Mouse (Mus musculus) ES-E14 (cell line): Measurements from ENCODE around the gene Gpr108. TPM values are rescaled to one million over a fixed set of nuclear protein-coding genes. Genes with fewer than 3 reads are reported as not detected.

ENCODE experiments used
- DNase-seq: peaks from one replicate; pipeline ENCODE4 v3.0.0-alpha.2; 2013; ENCODE audit warnings: low read depth, low spot score
- H3K27ac ChIP-seq: 2 replicates; pipeline ENCODE4 v1.5.1; 2012; ENCODE audit warnings: low read depth, mild to moderate bottlenecking, low read length, moderate library complexity, mixed read lengths; ENCODE audit not compliant: poor library complexity, insufficient read depth, severe bottlenecking
- H3K36me3 ChIP-seq: 2 replicates; pipeline ENCODE4 v1.6.1; 2012; ENCODE audit warnings: mild to moderate bottlenecking, low read length, moderate library complexity, mixed read lengths; ENCODE audit not compliant: control insufficient read depth, poor library complexity, insufficient read depth, severe bottlenecking
- H3K4me1 ChIP-seq, 2 experiments: fragments of 150-350 bp in 1 of 2; sonication (generic) in 1 of 2; 2 replicates each; pipeline ENCODE4 v1.6.1; 2012; ENCODE audit warnings: low read length in 2 of 2, mild to moderate bottlenecking in 1 of 2, mixed read lengths in 1 of 2; ENCODE audit not compliant: control insufficient read depth in 2 of 2, insufficient read depth in 2 of 2, poor library complexity in 1 of 2
- H3K4me3 ChIP-seq, 2 experiments: fragments of 150-350 bp in 1 of 2; sonication (generic) in 1 of 2; 2 replicates each; pipeline ENCODE4 v1.5.1; 2012; ENCODE audit warnings: low read length in 2 of 2, low read depth in 1 of 2, mild to moderate bottlenecking in 1 of 2, mixed read lengths in 1 of 2; ENCODE audit not compliant: insufficient read depth in 1 of 2, poor library complexity in 1 of 2, severe bottlenecking in 1 of 2
- H3K9ac ChIP-seq: 2 replicates; pipeline ENCODE4 v1.6.1; 2012; ENCODE audit warnings: low read depth, mild to moderate bottlenecking, low read length, mixed read lengths; ENCODE audit not compliant: poor library complexity, insufficient read depth, severe bottlenecking
- H3K9me3 ChIP-seq: fragments of 150-350 bp; sonication (generic); 2 replicates; pipeline ENCODE4 v1.6.1; 2012; ENCODE audit warnings: low read depth, mild to moderate bottlenecking, low read length; ENCODE audit not compliant: control insufficient read depth, insufficient read depth
- CHD2 ChIP-seq: IDR thresholded peaks from 2 replicates; pipeline ENCODE4 v1.6.1; 2014; ENCODE audit warnings: mild to moderate bottlenecking, low read depth, low read length, inconsistent platforms
- HCFC1 ChIP-seq: IDR thresholded peaks from 2 replicates; pipeline ENCODE4 v1.6.1; 2012; ENCODE audit warnings: low read length, inconsistent platforms, borderline replicate concordance; ENCODE audit not compliant: insufficient read depth
- MAFK ChIP-seq: IDR thresholded peaks from 2 replicates; pipeline ENCODE4 v1.6.1; 2014; ENCODE audit warnings: mild to moderate bottlenecking, low read depth, low read length, inconsistent platforms; ENCODE audit not compliant: insufficient read depth
- ZC3H11A ChIP-seq: IDR thresholded peaks from 2 replicates; pipeline ENCODE4 v1.6.1; 2012; ENCODE audit warnings: low read depth, mild to moderate bottlenecking, inconsistent platforms, low read length, borderline replicate concordance
- ZNF384 ChIP-seq: IDR thresholded peaks from 2 replicates; pipeline ENCODE4 v1.6.1; 2012; ENCODE audit warnings: low read depth, low read length, inconsistent platforms
- in situ Hi-C, 2 experiments: fragments of 600-800 bp; cut with MboI; formaldehyde crosslinking; loops; one replicate each; pipeline ENCODE4 v1.15.1; 2025; ENCODE audit warnings: low sequenced_read_pairs in 2 of 2, inconsistent platforms in 1 of 2; ENCODE audit not compliant: unreplicated experiment in 2 of 2
- total RNA-seq: library from RNA; depleted of rRNA; stranded (reverse); fragments of 300-350 nt; gene quantifications from 2 replicates; pipeline ENCODE4 v1.2.3, GENCODE M21; 2012

Gpr108 gene
- total RNA-seq, 1 experiment = 25.0 TPM

DNA sequence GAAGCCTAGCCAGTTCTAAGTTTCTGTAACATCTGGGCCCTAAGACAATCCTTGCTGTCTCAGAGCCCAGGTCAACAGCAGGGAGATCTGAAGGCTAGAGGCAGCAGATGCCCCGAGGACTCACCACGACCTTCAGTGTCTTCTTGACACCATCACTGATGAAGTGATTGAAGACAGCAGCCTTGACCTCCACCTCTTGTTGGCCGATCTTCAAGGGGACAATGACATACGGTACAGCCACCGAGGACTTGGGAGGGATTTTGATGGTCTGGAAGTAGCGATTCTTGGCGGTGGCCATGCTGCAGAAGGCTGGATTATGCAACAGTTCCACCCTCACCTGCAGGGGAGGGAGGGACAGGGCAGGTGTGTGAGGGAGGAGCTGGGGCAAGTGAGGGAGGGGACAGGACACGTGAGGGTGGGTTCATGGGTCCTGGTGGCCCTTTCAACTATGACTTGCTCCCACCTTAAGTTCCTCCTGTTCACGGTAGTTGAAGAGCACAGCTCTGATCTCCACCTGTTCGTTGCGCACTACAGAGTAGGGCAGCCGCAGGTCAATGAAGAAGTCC is 29.8 kb downstream of the Gpr108 start:
- Histone ChIP-seq H3K27ac (no peak overlapping the region), H3K36me3 (no peaks in the 10 kb centered on the region), H3K4me3 (no peak overlapping the region), H3K9ac (no peak overlapping the region), H3K9me3 (no peaks in the 10 kb centered on the region), H3K4me1 (peaks cover 0 to 2% of the 10 kb centered on the region in 2 experiments; a peak in 1 of 4 replicates)
- in situ Hi-C loops = loop anchor here in 1 of 2 experiments (10.0 kb wide), 1 partner anchor 116 kb away; no protein-coding TSS in a partner anchor
- no peak for DNase-seq
- TF ChIP-seq ZNF384 (no peak), HCFC1 (no peak), ZC3H11A (no peak), CHD2 (no peak), MAFK (no peak)

DNA sequence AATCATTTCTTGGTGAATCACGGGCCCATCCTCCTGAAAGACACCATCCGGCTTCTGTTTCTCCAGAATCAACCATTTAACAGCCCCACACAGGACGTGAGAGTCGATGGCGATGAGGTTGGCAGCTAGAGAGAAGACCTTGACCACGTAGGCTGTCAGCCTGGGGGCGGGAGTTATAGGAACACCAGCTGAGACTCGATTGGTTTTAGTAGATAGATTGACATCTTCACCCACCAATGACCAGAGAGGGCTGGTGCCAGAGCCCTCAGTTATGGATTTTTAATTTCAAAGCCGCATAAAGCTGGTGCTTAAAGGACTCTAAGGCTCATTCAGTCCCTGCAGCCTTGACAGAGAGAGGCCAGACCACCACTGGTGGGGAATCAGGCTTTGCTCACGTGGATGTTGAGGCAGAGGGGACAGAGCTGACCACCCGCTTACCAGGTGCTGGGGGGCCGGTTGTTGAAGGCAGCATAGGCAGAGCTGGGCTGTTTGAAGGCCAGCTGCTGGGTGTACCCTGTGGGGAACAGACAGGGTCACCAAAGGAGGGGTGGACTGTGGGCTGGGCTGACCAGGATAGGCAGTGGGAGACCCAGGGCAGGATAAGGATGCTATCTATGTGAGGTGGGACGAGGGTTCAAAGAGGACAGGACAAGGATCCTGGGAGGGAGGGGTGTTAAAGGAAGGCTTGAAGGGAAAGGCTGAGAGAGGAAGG is 33.4 kb downstream of the Gpr108 start:
- H3K9ac ChIP-seq = no peak overlapping the region
- 0 out of 4 replicates have a peak overlapping the region, but pooled peaks of 1 of the 2 experiments have one; percentile 27 for H3K4me3 ChIP-seq
- no peak overlapping the region for H3K27ac ChIP-seq
- TF ChIP-seq CHD2 (peak; percentile 87), ZC3H11A (no peak)
- in situ Hi-C loops = loop anchor here in 1 of 2 experiments (10.0 kb wide), 1 partner anchor 120 kb away; no protein-coding TSS in a partner anchor
- H3K4me1 ChIP-seq = peaks cover 0 to 6% of the 10 kb centered on the region in 2 experiments; a peak in 1 of 4 replicates
- no peaks in the 10 kb centered on the region for H3K36me3 ChIP-seq
- DNase-seq = peak; percentile 25
- no peaks in the 10 kb centered on the region for H3K9me3 ChIP-seq

DNA sequence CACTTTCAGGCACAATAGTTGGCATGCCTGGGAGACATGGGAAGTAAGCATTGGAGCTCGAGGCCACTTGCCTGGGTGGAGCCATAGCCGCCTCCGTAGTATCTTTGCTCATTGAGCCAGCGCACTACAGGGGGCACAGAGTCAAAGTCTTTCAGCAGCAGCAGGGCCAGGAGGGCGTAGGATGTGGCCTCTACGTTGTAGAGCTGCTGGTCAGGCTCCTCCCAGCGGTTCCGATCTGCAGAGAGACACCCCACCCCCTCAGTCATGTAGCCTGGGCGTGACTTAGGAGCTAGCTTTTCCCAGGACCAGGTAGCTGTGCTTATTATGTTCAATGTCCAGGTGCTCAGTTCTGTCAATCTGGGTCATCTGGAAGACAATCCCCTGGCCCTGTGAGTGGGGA is 36.7 kb downstream of the Gpr108 start:
- no peaks in the 10 kb centered on the region for H3K36me3 ChIP-seq
- no peak overlapping the region for H3K9ac ChIP-seq
- H3K27ac ChIP-seq = no peak overlapping the region
- no peak for DNase-seq
- in situ Hi-C loops = loop anchor here in 1 of 2 experiments (10.0 kb wide), 1 partner anchor 123 kb away; no protein-coding TSS in a partner anchor
- no peak overlapping the region for H3K4me3 ChIP-seq
- peaks cover 0 to 4% of the 10 kb centered on the region in 2 experiments; a peak in 1 of 4 replicates for H3K4me1 ChIP-seq
- TF ChIP-seq ZNF384 (no peak), CHD2 (no peak), MAFK (no peak), HCFC1 (no peak), ZC3H11A (no peak)
- H3K9me3 ChIP-seq = no peaks in the 10 kb centered on the region

DNA sequence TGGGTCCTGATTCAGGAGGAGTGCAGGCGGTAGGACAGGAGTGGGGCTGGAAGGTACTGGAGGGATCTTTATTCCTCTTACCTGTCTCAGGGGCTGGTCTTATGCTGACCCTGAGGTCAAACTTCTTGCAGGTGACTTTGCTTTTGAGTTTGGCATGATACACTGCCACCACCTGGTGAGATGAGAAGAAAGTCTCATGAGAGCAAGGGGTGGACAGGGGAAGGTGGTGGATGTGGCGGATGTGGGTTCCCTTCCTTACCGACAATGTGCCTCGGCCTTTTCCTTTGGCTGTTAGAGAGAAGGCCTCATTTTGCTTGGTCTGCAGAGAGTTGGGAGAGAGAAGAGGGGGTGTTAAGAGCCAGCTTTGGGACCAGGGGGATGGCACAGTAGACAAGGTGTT is 38.9 kb downstream of the Gpr108 start:
- Histone ChIP-seq H3K27ac (no peak overlapping the region), H3K4me3 (no peak overlapping the region), H3K4me1 (peaks cover 0 to 4% of the 10 kb centered on the region in 2 experiments; a peak in 1 of 4 replicates), H3K9ac (no peak overlapping the region), H3K36me3 (no peaks in the 10 kb centered on the region), H3K9me3 (no peaks in the 10 kb centered on the region)
- in situ Hi-C loops = no loop called here
- DNase-seq = no peak
- TF ChIP-seq CHD2 (no peak), HCFC1 (no peak), ZC3H11A (no peak)
